Mouse (Mus musculus): ENCODE data around the gene Capzb. TPM values are rescaled to one million over a fixed set of nuclear protein-coding genes. Genes with fewer than 3 reads are reported as not detected.
A peak's percentile ranks its signal among the peaks of the same experiment; 100 is the strongest.

Gene Capzb
- polyA plus RNA-seq, 1 experiment, result 167 TPM

DNA sequence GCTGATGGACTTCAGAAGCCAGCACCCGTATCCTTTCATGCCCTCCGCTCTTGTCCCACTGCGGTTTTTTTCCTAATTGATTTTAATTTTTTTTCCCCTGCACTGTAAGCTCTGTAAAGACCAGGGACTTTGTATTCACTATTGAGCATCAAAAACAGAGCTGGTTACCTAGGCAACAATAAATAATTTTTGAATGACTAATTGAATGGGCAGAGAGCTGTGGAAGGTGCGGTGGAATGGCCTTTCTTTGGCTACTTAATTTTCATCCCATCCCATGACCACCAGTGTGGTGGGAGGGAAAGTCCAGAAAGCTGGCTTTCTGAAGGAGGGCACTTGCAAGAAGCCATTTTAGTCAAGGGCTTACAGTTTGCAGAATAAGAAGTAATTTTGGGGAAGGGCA, 41.6 kb downstream of the Capzb start:
- Histone ChIP-seq H3K36me3 (ENCODE audit: control insufficient read depth, insufficient read depth, low read length) (peaks cover 5% of the 10 kb centered on the region), H3K4me3 (ENCODE audit: control insufficient read depth, insufficient read depth, low read length) (no peak overlapping the region), H3K4me1 (replicated peaks; ENCODE audit: control insufficient read depth, insufficient read depth, low read length) (0 out of 2 replicates have a peak, but pooled peaks cover 5% of the 10 kb centered on the region), H3K27ac (ENCODE audit: control insufficient read depth, insufficient read depth, low read length) (no peak overlapping the region), H3K27me3 (ENCODE audit: control insufficient read depth, insufficient read depth, low read length) (no peaks in the 10 kb centered on the region)
- TF ChIP-seq POLR2A (IDR thresholded peaks at IDR 0.05; ENCODE audit: control insufficient read depth, extremely low read depth, insufficient read depth, low read length, poor library complexity), result no peak
- no peak for TF ChIP-seq CTCF (IDR thresholded peaks at IDR 0.05; ENCODE audit: borderline replicate concordance, control insufficient read depth, extremely low read depth, insufficient read depth, low read length, poor library complexity)
- DNase-seq, result no peak
- 94% methylated on average over 4 of the region's 4 CpGs for WGBS

DNA sequence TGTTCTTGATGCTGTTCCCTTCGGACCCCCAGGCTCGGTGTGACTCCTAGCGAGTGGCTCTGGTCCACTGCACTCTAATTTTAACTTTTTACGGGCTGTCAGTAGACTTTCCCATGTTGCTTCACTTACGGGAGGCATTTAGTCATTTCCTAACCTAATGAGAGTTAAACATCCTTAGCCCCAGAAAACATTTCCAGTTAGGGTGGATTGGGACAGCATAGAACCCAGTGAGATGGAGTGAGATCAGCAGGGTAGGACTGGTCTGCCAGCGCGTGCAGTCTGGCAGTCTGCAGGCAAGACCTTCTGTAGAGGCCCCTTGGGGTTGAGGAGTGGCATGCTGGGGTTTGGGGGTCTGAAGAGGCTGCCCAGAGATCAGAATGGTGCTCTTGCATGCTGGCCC, 42.9 kb downstream of the Capzb start:
- no peak overlapping the region for H3K27ac ChIP-seq (ENCODE audit: control insufficient read depth, insufficient read depth, low read length)
- no peak for DNase-seq
- no peak for TF ChIP-seq POLR2A (IDR thresholded peaks at IDR 0.05; ENCODE audit: control insufficient read depth, extremely low read depth, insufficient read depth, low read length, poor library complexity)
- TF ChIP-seq CTCF (IDR thresholded peaks at IDR 0.05; ENCODE audit: borderline replicate concordance, control insufficient read depth, extremely low read depth, insufficient read depth, low read length, poor library complexity), result no peak
- H3K36me3 ChIP-seq (ENCODE audit: control insufficient read depth, insufficient read depth, low read length), result peaks cover 17% of the 10 kb centered on the region
- H3K4me3 ChIP-seq (ENCODE audit: control insufficient read depth, insufficient read depth, low read length), result no peak overlapping the region
- WGBS, result 97% methylated on average over 7 of the region's 7 CpGs
- H3K4me1 ChIP-seq (replicated peaks; ENCODE audit: control insufficient read depth, insufficient read depth, low read length), result peaks cover 8% of the 10 kb centered on the region
- H3K27me3 ChIP-seq (ENCODE audit: control insufficient read depth, insufficient read depth, low read length), result no peaks in the 10 kb centered on the region

DNA sequence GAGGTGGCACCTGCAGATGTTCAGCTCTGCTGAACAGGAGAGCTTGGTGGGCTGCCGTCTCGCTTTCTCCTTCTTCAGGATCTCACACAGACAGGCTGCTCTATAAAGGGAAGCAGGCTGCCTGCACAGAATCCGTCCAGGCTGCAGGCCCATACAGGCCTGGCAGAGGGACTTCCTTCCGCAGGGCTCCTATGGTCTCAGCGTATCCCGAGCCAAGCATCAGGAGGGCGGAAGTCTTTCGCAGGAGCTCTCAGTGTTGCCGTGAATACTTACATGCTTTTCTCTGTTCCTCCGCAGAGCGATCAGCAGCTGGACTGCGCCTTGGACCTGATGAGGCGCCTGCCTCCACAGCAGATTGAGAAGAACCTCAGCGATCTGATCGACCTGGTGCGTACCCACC, 45.9 kb downstream of the Capzb start:
- no peak overlapping the region for H3K27ac ChIP-seq (ENCODE audit: control insufficient read depth, insufficient read depth, low read length)
- peaks cover 22% of the 10 kb centered on the region for H3K36me3 ChIP-seq (ENCODE audit: control insufficient read depth, insufficient read depth, low read length)
- H3K4me1 ChIP-seq (replicated peaks; ENCODE audit: control insufficient read depth, insufficient read depth, low read length), result peaks cover 26% of the 10 kb centered on the region
- DNase-seq, result no peak
- WGBS, result 94% methylated on average over 16 of the region's 16 CpGs
- TF ChIP-seq POLR2A (IDR thresholded peaks at IDR 0.05; ENCODE audit: control insufficient read depth, extremely low read depth, insufficient read depth, low read length, poor library complexity), result no peak
- no peak for TF ChIP-seq CTCF (IDR thresholded peaks at IDR 0.05; ENCODE audit: borderline replicate concordance, control insufficient read depth, extremely low read depth, insufficient read depth, low read length, poor library complexity)
- no peak overlapping the region for H3K4me3 ChIP-seq (ENCODE audit: control insufficient read depth, insufficient read depth, low read length)
- no peaks in the 10 kb centered on the region for H3K27me3 ChIP-seq (ENCODE audit: control insufficient read depth, insufficient read depth, low read length)

DNA sequence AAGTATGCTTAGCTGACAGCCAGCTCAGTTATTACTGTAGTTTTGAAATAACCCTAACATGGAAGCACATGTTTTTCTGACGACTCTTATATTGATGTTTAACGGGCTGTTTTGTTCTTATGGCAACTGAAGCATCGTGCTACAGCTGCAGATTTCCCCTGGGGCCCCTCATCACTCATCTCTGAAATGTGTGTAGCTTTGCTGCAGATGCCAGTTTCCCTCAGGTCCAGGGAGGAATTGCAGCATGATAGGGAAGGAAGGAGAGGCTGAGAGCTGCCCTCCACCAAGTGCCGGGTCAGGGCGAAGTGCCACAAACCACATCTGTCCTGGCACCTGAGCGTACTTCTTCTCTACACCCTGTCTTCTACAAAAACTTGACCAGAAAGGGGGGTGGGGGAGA, 47.6 kb downstream of the Capzb start:
- TF ChIP-seq POLR2A (IDR thresholded peaks at IDR 0.05; ENCODE audit: control insufficient read depth, extremely low read depth, insufficient read depth, low read length, poor library complexity) (no peak), CTCF (IDR thresholded peaks at IDR 0.05; ENCODE audit: borderline replicate concordance, control insufficient read depth, extremely low read depth, insufficient read depth, low read length, poor library complexity) (no peak)
- 11% methylated on average over 6 of the region's 6 CpGs for WGBS
- Histone ChIP-seq H3K4me3 (ENCODE audit: control insufficient read depth, insufficient read depth, low read length) (no peak overlapping the region), H3K27ac (ENCODE audit: control insufficient read depth, insufficient read depth, low read length) (no peak overlapping the region), H3K27me3 (ENCODE audit: control insufficient read depth, insufficient read depth, low read length) (no peaks in the 10 kb centered on the region), H3K4me1 (replicated peaks; ENCODE audit: control insufficient read depth, insufficient read depth, low read length) (peaks cover 26% of the 10 kb centered on the region), H3K36me3 (ENCODE audit: control insufficient read depth, insufficient read depth, low read length) (peaks cover 22% of the 10 kb centered on the region)
- DNase-seq, result no peak

DNA sequence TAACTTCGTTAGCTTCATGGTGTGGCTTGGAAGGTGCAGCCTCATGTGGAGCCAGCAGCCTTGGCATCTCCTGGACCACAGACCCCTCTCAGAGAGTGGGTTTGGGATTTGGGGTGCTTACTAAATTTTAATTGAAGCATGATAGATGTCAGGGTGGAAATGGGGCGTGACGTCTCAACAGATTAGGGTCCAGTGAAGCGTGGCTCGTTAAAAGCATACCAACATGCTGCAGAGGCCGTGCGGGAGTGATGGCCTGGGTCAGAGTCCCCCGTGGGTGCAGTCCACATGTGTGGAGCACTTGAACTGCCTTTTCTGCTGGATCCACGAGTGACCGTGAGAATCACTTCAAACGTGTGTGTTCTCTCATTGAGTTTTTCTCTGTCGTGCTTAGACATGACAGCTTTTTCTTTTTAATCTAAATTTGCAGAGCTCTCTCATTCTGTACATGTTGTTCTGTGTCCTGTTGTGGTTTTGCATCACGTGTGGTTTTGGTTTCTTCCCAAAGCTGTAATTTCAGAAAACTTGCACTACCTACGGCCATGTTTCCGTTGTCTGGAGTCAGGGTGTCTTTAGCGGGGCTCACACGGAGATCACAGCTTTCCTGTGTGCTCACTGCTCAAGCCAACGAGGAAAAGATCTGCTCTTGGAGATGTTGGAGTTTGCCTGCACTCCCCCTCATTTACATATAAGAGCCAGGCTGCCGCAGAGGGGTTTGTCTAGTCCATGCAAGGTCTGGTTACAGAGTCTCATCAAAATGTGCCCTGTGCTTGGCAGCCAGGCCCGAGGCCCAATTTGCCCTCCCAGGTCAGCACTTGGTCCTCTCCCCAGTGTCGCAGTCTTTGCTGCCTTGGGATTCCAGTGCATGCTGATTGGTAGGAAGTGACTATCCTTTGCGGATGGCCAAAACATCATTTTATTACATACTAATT, 49.2 kb downstream of the Capzb start:
- Histone ChIP-seq H3K36me3 (ENCODE audit: control insufficient read depth, insufficient read depth, low read length) (peaks cover 22% of the 10 kb centered on the region), H3K4me1 (replicated peaks; ENCODE audit: control insufficient read depth, insufficient read depth, low read length) (peaks cover 26% of the 10 kb centered on the region), H3K27ac (ENCODE audit: control insufficient read depth, insufficient read depth, low read length) (0 out of 2 replicates have a peak overlapping the region, but pooled peaks have one; percentile 0), H3K27me3 (ENCODE audit: control insufficient read depth, insufficient read depth, low read length) (no peaks in the 10 kb centered on the region), H3K4me3 (ENCODE audit: control insufficient read depth, insufficient read depth, low read length) (no peak overlapping the region)
- no peak for TF ChIP-seq POLR2A (IDR thresholded peaks at IDR 0.05; ENCODE audit: control insufficient read depth, extremely low read depth, insufficient read depth, low read length, poor library complexity)
- no peak for TF ChIP-seq CTCF (IDR thresholded peaks at IDR 0.05; ENCODE audit: borderline replicate concordance, control insufficient read depth, extremely low read depth, insufficient read depth, low read length, poor library complexity)
- 27% methylated on average over 22 of the region's 22 CpGs for WGBS
- DNase-seq, result peak; percentile 33

DNA sequence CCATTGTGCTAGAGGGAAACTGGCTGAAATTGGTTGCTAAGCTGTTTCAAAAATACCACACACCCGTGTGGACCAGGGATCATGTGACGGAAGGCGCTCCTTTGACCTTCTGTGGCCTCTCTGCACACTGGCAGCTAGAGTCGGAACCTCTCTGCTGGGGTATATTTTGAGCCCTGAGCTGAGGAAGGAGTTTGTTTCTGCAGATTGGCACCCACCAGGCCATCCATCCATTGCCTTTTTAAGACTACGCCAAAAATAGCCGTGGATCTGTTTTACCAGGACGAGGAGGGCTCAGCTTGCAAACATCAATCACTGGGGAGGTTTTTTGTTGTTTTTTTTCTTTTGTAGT, 49.9 kb downstream of the Capzb start:
- H3K4me3 ChIP-seq (ENCODE audit: control insufficient read depth, insufficient read depth, low read length), result no peak overlapping the region
- H3K27ac ChIP-seq (ENCODE audit: control insufficient read depth, insufficient read depth, low read length), result 0 out of 2 replicates have a peak overlapping the region, but pooled peaks have one; percentile 0
- H3K4me1 ChIP-seq (replicated peaks; ENCODE audit: control insufficient read depth, insufficient read depth, low read length), result peaks cover 26% of the 10 kb centered on the region
- H3K27me3 ChIP-seq (ENCODE audit: control insufficient read depth, insufficient read depth, low read length), result no peaks in the 10 kb centered on the region
- no peak for DNase-seq
- H3K36me3 ChIP-seq (ENCODE audit: control insufficient read depth, insufficient read depth, low read length), result peaks cover 22% of the 10 kb centered on the region
- no peak for TF ChIP-seq CTCF (IDR thresholded peaks at IDR 0.05; ENCODE audit: borderline replicate concordance, control insufficient read depth, extremely low read depth, insufficient read depth, low read length, poor library complexity)
- TF ChIP-seq POLR2A (IDR thresholded peaks at IDR 0.05; ENCODE audit: control insufficient read depth, extremely low read depth, insufficient read depth, low read length, poor library complexity), result no peak
- WGBS, result 46% methylated on average over 7 of the region's 7 CpGs
